Mouse (Mus musculus) limb, embryonic 11.5 days (tissue): ENCODE results near the gene Sf3a1. TPM values are rescaled to one million over a fixed set of nuclear protein-coding genes. Genes with fewer than 3 reads are reported as not detected.

ENCODE experiments used
- ATAC-seq: fragments of 200-750 bp; cut with Nextera tagmentation; 2 replicates; pipeline ENCODE4 v1.8.0; 2017; ENCODE audit warnings: low read depth; ENCODE audit not compliant: insufficient number of reproducible peaks, low FRiP score, low TSS enrichment
- DNase-seq: peaks from one replicate; pipeline ENCODE4 v3.0.0-alpha.2; 2015; ENCODE audit warnings: low spot score
- H3K27ac ChIP-seq: fragments of 300-500 bp; sonication (generic); replicated peaks from 2 replicates; pipeline ENCODE4 v1.5.1; 2014; ENCODE audit warnings: low read depth, mild to moderate bottlenecking, low read length
- H3K27me3 ChIP-seq: fragments of 300-500 bp; sonication (generic); 2 replicates; pipeline ENCODE4 v1.6.1; 2014; ENCODE audit warnings: mild to moderate bottlenecking, low read length, mixed read lengths; ENCODE audit not compliant: control insufficient read depth, insufficient read depth
- H3K36me3 ChIP-seq: fragments of 300-500 bp; sonication (generic); 2 replicates; pipeline ENCODE4 v1.6.1; 2014; ENCODE audit warnings: mild to moderate bottlenecking, low read length, moderate library complexity, mixed read lengths; ENCODE audit not compliant: control insufficient read depth, insufficient read depth
- H3K4me1 ChIP-seq: fragments of 300-500 bp; sonication (generic); 2 replicates; pipeline ENCODE4 v1.6.1; 2014; ENCODE audit warnings: low read length, mixed read lengths; ENCODE audit not compliant: control insufficient read depth, insufficient read depth
- H3K4me2 ChIP-seq: fragments of 300-500 bp; sonication (generic); 2 replicates; pipeline ENCODE4 v1.6.1; 2014; ENCODE audit warnings: low read depth, mild to moderate bottlenecking, moderate library complexity; ENCODE audit not compliant: severe bottlenecking
- H3K4me3 ChIP-seq: fragments of 300-500 bp; sonication (generic); 2 replicates; pipeline ENCODE4 v1.5.1; 2014; ENCODE audit warnings: low read depth, low read length
- H3K9ac ChIP-seq: fragments of 300-500 bp; sonication (generic); 2 replicates; pipeline ENCODE4 v1.6.1; 2014; ENCODE audit warnings: mild to moderate bottlenecking, low read length
- H3K9me3 ChIP-seq: fragments of 300-500 bp; sonication (generic); 2 replicates; pipeline ENCODE4 v1.6.1; 2016; ENCODE audit warnings: low read length; ENCODE audit not compliant: control insufficient read depth
- WGBS: fragments of 180-500 bp; shearing (Covaris S2); extraction: QIAGEN DNeasy Blood & Tissue Kit; methylation state at CpG from one replicate; pipeline ENCODE4 v1.1.7; 2014; 5-methylcytosine and 5-hydroxymethylcytosine counted together
- polyA plus RNA-seq: library from polyadenylated mRNA; unstranded; fragments of >200 nt; fragmentation: Nextera tagmentation; extraction: Ambion mirVana; gene quantifications from 2 replicates; pipeline ENCODE4 v1.2.1, GENCODE M21; 2014

Gene Sf3a1
- polyA plus RNA-seq, 1 experiment from 2014 or later: 98.3 TPM

DNA sequence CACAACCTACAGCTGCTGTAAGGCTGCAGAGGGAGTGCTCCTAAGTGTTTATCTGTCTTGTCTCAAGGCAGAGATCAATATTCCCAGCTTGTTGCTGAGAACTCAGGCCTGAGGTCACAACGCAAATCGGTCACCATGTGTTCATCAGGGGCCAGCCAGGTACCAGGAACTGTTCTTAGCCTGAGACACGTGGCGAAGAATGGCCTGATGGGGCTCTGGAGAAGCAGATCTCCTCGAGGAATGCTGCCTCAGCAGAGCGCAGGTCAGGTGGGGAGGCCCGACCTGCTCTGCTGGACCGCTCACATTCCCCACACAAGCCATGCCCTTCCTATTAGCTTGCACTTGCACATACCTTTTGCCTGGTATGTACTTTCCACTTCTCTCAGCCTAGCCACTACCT is 36.5 kb downstream of the Sf3a1 start:
- no peak overlapping the region for H3K9ac ChIP-seq
- no peak for DNase-seq
- 0 out of 2 replicates have a peak, but pooled peaks cover 2% of the 10 kb centered on the region for H3K27me3 ChIP-seq
- no peak overlapping the region for H3K4me2 ChIP-seq
- H3K4me1 ChIP-seq: peaks cover 6% of the 10 kb centered on the region; the same call in 1 of the 2 replicates
- WGBS: 69% methylated on average over 8 of the region's 8 CpGs
- no peak overlapping the region for H3K4me3 ChIP-seq
- no peaks in the 10 kb centered on the region for H3K36me3 ChIP-seq
- H3K9me3 ChIP-seq: no peaks in the 10 kb centered on the region
- ATAC-seq: no peak
- no peak overlapping the region for H3K27ac ChIP-seq

GRCm38 (mm10) chr11:4197691-4198090 is 37.5 kb downstream of the Sf3a1 start:
- ATAC-seq: no peak

DNA sequence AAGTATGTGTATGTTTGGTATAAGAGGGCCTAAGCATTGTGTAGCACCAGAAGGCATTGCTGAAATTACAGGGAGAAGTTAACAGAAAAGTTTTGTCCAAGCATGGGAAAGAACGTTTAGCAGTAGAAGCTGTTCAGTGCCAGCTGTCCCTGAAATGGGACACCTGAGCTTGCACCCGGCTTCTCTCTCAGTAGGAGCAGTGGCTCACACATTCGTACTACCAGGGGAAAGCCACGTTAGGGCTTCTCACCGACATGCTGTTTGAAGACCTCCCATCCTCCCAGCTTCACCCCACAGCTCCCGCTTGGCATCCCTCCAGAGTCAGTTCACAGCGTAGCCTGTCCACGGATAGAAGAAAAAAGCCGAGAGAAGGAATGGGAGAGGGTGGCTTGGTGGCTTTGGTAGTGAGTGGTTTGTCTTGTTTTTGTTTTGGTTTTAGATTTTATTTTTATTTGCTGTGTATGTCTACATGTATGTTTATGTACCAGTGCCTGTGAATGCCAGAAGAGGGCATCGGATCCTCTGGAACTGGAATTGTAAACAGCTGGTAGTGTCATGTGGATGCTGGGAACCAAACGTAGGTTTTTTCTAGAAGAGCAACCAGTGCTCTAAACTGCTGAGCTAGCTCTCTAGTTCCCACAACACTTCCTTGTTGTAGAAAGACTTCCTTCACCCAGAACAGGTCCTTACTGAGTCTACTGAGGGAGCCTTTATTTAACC is 42.0 kb downstream of the Sf3a1 start:
- ATAC-seq (no peak), DNase-seq (no peak)
- no peak overlapping the region for H3K4me2 ChIP-seq
- H3K4me1 ChIP-seq: no peaks in the 10 kb centered on the region
- no peak overlapping the region for H3K4me3 ChIP-seq
- no peaks in the 10 kb centered on the region for H3K27me3 ChIP-seq
- 75% methylated on average over 11 of the region's 11 CpGs for WGBS
- H3K9me3 ChIP-seq: no peaks in the 10 kb centered on the region
- H3K36me3 ChIP-seq: no peaks in the 10 kb centered on the region
- H3K9ac ChIP-seq: no peak overlapping the region
- no peak overlapping the region for H3K27ac ChIP-seq

More at GRCm38 (mm10) chr11:4197691-4198090, 37.5 kb downstream of the Sf3a1 start:
- WGBS: 71% methylated on average over 1 of the region's 1 CpGs
- no peak overlapping the region for H3K27ac ChIP-seq
- H3K9me3 ChIP-seq: no peaks in the 10 kb centered on the region
- H3K9ac ChIP-seq: no peak overlapping the region
- DNase-seq: no peak
- H3K4me2 ChIP-seq: no peak overlapping the region
- H3K4me3 ChIP-seq: no peak overlapping the region
- H3K27me3 ChIP-seq: no peaks in the 10 kb centered on the region
- H3K4me1 ChIP-seq: peaks cover 2% of the 10 kb centered on the region; the same call in 1 of the 2 replicates
- no peaks in the 10 kb centered on the region for H3K36me3 ChIP-seq

- H3K27me3 ChIP-seq: no peaks in the 10 kb centered on the region
- H3K4me2 ChIP-seq: no peak overlapping the region
- H3K27ac ChIP-seq: no peak overlapping the region
- H3K4me3 ChIP-seq: no peak overlapping the region
- no peak for ATAC-seq
- H3K36me3 ChIP-seq: no peaks in the 10 kb centered on the region
- H3K9me3 ChIP-seq: no peaks in the 10 kb centered on the region
- no peak for DNase-seq
- H3K9ac ChIP-seq: no peak overlapping the region
- H3K4me1 ChIP-seq: no peaks in the 10 kb centered on the region
- whole genome bisulfite sequencing: 88% methylated on average over 12 of the region's 12 CpGs
Observed at GRCm38 (mm10) chr11:4202995-4203704, 43.0 kb downstream of the Sf3a1 start.

DNA sequence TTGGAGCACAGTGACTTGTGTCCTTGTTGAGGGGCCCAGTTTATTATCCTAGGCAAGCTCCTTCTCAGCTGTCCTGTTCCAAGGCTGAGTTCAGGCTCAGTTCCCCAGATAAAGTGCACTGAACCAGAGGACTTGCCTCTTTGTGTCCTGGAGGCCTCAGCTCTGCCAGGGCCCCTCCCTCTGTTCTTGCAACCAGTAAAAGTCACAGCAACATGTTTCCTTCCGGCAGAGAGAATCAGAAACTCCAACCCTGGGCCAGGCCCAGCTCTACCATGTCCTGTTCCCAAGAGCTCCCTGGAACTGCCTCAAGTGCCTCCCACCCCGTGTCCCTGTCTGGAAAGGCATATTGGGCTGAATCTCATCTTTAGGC is 43.5 kb downstream of the Sf3a1 start:
- Histone ChIP-seq H3K9ac (no peak overlapping the region), H3K27ac (no peak overlapping the region), H3K9me3 (no peaks in the 10 kb centered on the region), H3K27me3 (no peaks in the 10 kb centered on the region), H3K4me2 (no peak overlapping the region), H3K4me1 (no peaks in the 10 kb centered on the region), H3K36me3 (no peaks in the 10 kb centered on the region), H3K4me3 (no peak overlapping the region)
- DNase-seq (no peak), ATAC-seq (no peak)
- WGBS: 60% methylated on average over 2 of the region's 2 CpGs

- 91% methylated on average over 5 of the region's 5 CpGs for WGBS
- no peak for ATAC-seq
Observed at GRCm38 (mm10) chr11:4205097-4205655, 45.0 kb downstream of the Sf3a1 start.

GRCm38 (mm10) chr11:4205951-4206350 is 45.8 kb downstream of the Sf3a1 start:
- DNase-seq (no peak), ATAC-seq (no peak)
- Histone ChIP-seq H3K9ac (no peak overlapping the region), H3K27ac (no peak overlapping the region), H3K4me1 (no peaks in the 10 kb centered on the region), H3K4me3 (no peak overlapping the region), H3K9me3 (no peaks in the 10 kb centered on the region), H3K27me3 (no peaks in the 10 kb centered on the region), H3K4me2 (no peak overlapping the region), H3K36me3 (no peaks in the 10 kb centered on the region; the same call in 1 of the 2 replicates)
- WGBS: 94% methylated on average over 7 of the region's 7 CpGs

More at GRCm38 (mm10) chr11:4205097-4205655, 45.0 kb downstream of the Sf3a1 start:
- no peak overlapping the region for H3K4me3 ChIP-seq
- H3K27ac ChIP-seq: no peak overlapping the region
- H3K9me3 ChIP-seq: no peaks in the 10 kb centered on the region
- no peaks in the 10 kb centered on the region for H3K27me3 ChIP-seq
- H3K9ac ChIP-seq: no peak overlapping the region
- H3K36me3 ChIP-seq: no peaks in the 10 kb centered on the region; the same call in 1 of the 2 replicates
- H3K4me1 ChIP-seq: no peaks in the 10 kb centered on the region
- no peak for DNase-seq
- H3K4me2 ChIP-seq: no peak overlapping the region

DNA sequence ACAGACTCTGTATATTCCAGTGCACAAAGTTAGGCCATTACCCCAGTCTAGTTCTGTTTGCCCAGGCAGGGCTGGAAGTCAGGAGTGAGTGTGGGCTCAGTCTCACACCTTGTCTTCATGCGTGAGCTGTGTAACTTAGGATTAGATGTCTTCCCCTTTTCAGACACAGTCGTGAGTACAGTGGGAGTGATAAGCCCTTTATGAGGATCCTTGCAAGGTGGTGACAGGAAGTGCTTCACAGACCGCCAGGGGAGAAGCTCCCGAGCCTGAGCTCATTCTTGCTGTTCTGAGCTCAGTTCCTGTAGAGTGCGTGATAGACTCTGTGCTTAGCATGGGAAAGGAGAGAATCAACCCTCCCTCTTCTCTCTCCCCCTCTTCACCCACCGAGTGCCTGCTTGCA is 46.4 kb downstream of the Sf3a1 start:
- no peak overlapping the region for H3K4me2 ChIP-seq
- no peaks in the 10 kb centered on the region for H3K9me3 ChIP-seq
- DNase-seq (no peak), ATAC-seq (no peak)
- no peak overlapping the region for H3K4me3 ChIP-seq
- H3K36me3 ChIP-seq: no peaks in the 10 kb centered on the region; the same call in 1 of the 2 replicates
- 79% methylated on average over 6 of the region's 6 CpGs for whole genome bisulfite sequencing
- no peak overlapping the region for H3K9ac ChIP-seq
- H3K27ac ChIP-seq: no peak overlapping the region
- H3K27me3 ChIP-seq: no peaks in the 10 kb centered on the region
- no peaks in the 10 kb centered on the region for H3K4me1 ChIP-seq
